Mouse (Mus musculus) neural tube, embryonic 11.5 days (tissue): ENCODE data around the gene Atp6v0b. TPM values are rescaled to one million over a fixed set of nuclear protein-coding genes. Genes with fewer than 3 reads are reported as not detected.

Experiments
- ATAC-seq: fragments of 200-750 bp; cut with Nextera tagmentation; 2 replicates; pipeline ENCODE4 v1.8.0; 2017; ENCODE audit warnings: moderate number of reproducible peaks, mild to moderate bottlenecking, moderate TSS enrichment, moderate library complexity; ENCODE audit not compliant: insufficient read depth, low FRiP score, low TSS enrichment
- DNase-seq: peaks from one replicate; pipeline ENCODE4 v3.0.0-alpha.2; 2015; ENCODE audit warnings: low spot score
- H3K27ac ChIP-seq: fragments of 300-500 bp; sonication (generic); 2 replicates; pipeline ENCODE4 v1.5.1; 2014; ENCODE audit warnings: low read depth, mild to moderate bottlenecking, low read length
- H3K27me3 ChIP-seq: fragments of 300-500 bp; sonication (generic); 2 replicates; pipeline ENCODE4 v1.6.1; 2014; ENCODE audit warnings: mild to moderate bottlenecking, low read length, mixed read lengths; ENCODE audit not compliant: control insufficient read depth, insufficient read depth
- H3K36me3 ChIP-seq: fragments of 300-500 bp; sonication (generic); 2 replicates; pipeline ENCODE4 v1.6.1; 2014; ENCODE audit warnings: mild to moderate bottlenecking, low read length, moderate library complexity, mixed read lengths; ENCODE audit not compliant: control insufficient read depth, insufficient read depth
- H3K4me1 ChIP-seq: fragments of 300-500 bp; sonication (generic); 2 replicates; pipeline ENCODE4 v1.6.1; 2014; ENCODE audit warnings: low read length, mixed read lengths; ENCODE audit not compliant: control insufficient read depth, insufficient read depth
- H3K4me2 ChIP-seq: fragments of 300-500 bp; sonication (generic); 2 replicates; pipeline ENCODE4 v1.6.1; 2014; ENCODE audit warnings: low read depth, mild to moderate bottlenecking, moderate library complexity
- H3K4me3 ChIP-seq: fragments of 300-500 bp; sonication (generic); 2 replicates; pipeline ENCODE4 v1.5.1; 2014; ENCODE audit warnings: low read depth, low read length
- H3K9ac ChIP-seq: fragments of 300-500 bp; sonication (generic); 2 replicates; pipeline ENCODE4 v1.6.1; 2014; ENCODE audit warnings: mild to moderate bottlenecking, low read length
- H3K9me3 ChIP-seq: fragments of 300-500 bp; sonication (generic); 2 replicates; pipeline ENCODE4 v1.6.1; 2016; ENCODE audit warnings: low read length; ENCODE audit not compliant: control insufficient read depth
- WGBS: fragments of 180-500 bp; shearing (Covaris S2); extraction: QIAGEN DNeasy Blood & Tissue Kit; methylation state at CpG from one replicate; pipeline ENCODE4 v1.1.7; 2014; 5-methylcytosine and 5-hydroxymethylcytosine counted together
- polyA plus RNA-seq: library from polyadenylated mRNA; unstranded; fragments of >200 nt; fragmentation: Nextera tagmentation; extraction: Ambion mirVana; gene quantifications from 2 replicates; pipeline ENCODE4 v1.2.1, GENCODE M21; 2014

Gene Atp6v0b
- polyA plus RNA-seq, 1 experiment from 2014 or later: 249 TPM

DNA sequence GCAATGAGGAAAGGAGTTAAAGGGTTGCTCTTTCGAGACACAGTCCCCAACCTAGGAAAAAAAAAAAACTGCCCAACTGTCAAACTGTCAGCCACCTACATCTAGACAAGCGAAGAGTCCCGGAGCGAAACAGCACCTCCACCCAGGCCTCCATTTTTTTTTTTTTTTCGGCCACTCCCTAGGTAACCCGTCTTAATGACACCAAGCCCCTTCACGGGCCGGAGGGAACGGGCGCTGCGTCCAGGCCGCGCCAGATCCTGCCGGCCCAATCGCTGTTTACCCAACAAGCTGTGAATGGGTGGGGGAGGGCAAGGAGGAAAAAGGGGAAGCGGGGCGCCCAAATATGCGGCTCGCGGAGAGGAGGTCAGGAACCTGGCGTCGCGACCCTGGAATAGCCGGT lies 489 bp downstream of the Atp6v0b start:
- Histone ChIP-seq H3K4me2 (peak overlapping the region; percentile 77), H3K27ac (no peak overlapping the region), H3K4me3 (peak overlapping the region; percentile 83), H3K9ac (peak overlapping the region; percentile 75), H3K27me3 (no peaks in the 10 kb centered on the region), H3K36me3 (peaks cover 3% of the 10 kb centered on the region; the same call in 1 of the 2 replicates), H3K4me1 (peaks cover 22% of the 10 kb centered on the region), H3K9me3 (no peaks in the 10 kb centered on the region)
- DNase-seq (no peak), ATAC-seq (0 out of 2 replicates have a peak, but pooled peaks have one; percentile 3)
- WGBS: 2% methylated on average over 24 of the region's 24 CpGs

DNA sequence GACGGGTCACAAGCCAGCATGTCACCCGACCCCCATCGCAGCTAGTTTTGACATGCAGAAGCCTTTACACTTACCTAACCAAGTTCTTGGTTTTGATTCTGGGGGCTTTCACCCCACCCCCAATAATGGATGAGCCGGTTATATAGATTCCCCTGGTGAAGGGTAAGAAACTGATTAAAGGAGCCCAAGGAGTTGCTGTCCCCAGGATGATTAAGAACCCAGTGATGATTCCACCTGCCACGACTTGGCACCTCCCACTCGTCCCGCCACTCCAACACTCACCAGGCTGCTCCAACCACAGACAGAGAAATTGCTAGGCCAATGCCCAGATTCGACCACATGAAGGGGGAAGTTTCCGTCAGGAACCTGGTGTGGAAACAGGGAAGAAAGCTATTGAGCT lies 1.1 kb downstream of the Atp6v0b start:
- no peak for DNase-seq
- peaks cover 20% of the 10 kb centered on the region for H3K4me1 ChIP-seq
- no peak overlapping the region for H3K9ac ChIP-seq
- no peak overlapping the region for H3K27ac ChIP-seq
- H3K4me2 ChIP-seq: peak overlapping the region; percentile 77
- H3K4me3 ChIP-seq: peak overlapping the region; percentile 83; the same call in 1 of the 2 replicates
- WGBS: 86% methylated on average over 9 of the region's 9 CpGs
- no peaks in the 10 kb centered on the region for H3K27me3 ChIP-seq
- ATAC-seq: no peak
- H3K9me3 ChIP-seq: no peaks in the 10 kb centered on the region
- peaks cover 3% of the 10 kb centered on the region; the same call in 1 of the 2 replicates for H3K36me3 ChIP-seq

DNA sequence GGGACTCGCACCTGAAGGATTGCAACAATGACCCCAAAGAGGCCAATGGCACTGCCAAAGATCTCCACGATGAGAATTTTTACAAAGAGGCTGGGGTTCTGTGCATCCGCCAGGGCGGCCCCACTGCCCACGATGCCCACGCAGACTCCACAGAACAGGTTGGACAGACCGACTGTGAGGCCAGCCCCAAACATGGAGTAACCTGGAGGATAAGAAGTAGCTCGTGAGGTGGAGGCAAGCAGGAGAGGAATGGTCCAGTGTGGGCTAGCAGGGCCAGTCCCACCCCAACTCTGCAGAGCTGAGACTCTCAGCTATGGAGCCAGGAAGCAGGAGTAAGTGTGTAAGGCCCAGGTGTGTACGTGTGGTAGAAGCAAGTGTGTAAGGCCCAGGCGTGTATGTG lies 2.0 kb downstream of the Atp6v0b start:
- no peak overlapping the region for H3K27ac ChIP-seq
- H3K9me3 ChIP-seq: no peaks in the 10 kb centered on the region
- peaks cover 3% of the 10 kb centered on the region; the same call in 1 of the 2 replicates for H3K36me3 ChIP-seq
- H3K27me3 ChIP-seq: no peaks in the 10 kb centered on the region
- ATAC-seq (no peak), DNase-seq (no peak)
- H3K4me2 ChIP-seq: no peak overlapping the region
- WGBS: 92% methylated on average over 10 of the region's 10 CpGs
- peaks cover 20% of the 10 kb centered on the region for H3K4me1 ChIP-seq
- no peak overlapping the region for H3K9ac ChIP-seq
- no peak overlapping the region for H3K4me3 ChIP-seq

DNA sequence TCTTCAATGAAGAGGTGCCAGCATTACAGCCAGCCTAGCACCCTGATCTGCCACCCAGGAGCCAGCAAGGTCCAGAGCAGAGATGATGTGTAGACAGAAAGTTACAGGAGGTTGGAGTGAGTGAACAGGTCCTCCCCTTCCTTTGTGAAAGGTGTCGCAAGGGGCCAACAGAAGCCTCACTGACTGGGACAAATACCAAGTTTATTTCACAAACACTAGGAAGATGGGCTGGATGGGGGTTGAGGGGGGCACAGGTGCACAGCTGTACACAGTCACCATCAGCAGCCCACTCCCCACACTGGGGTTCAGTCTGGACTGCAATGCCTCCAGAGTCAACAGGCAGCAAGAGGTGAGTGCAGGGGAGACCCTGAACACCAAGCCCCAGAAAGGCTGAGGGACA lies 3.0 kb downstream of the Atp6v0b start:
- WGBS: no CpG with 5 or more reads among the region's 1 CpGs
- Histone ChIP-seq H3K4me2 (peak overlapping the region; percentile 72; the same call in 1 of the 2 replicates), H3K9me3 (no peaks in the 10 kb centered on the region), H3K27ac (no peak overlapping the region), H3K9ac (peak overlapping the region; percentile 14; the same call in 1 of the 2 replicates), H3K4me3 (no peak overlapping the region; the same call in 1 of the 2 replicates), H3K27me3 (no peaks in the 10 kb centered on the region), H3K4me1 (peaks cover 20% of the 10 kb centered on the region), H3K36me3 (peaks cover 3% of the 10 kb centered on the region; the same call in 1 of the 2 replicates)
- DNase-seq (no peak), ATAC-seq (no peak)

DNA sequence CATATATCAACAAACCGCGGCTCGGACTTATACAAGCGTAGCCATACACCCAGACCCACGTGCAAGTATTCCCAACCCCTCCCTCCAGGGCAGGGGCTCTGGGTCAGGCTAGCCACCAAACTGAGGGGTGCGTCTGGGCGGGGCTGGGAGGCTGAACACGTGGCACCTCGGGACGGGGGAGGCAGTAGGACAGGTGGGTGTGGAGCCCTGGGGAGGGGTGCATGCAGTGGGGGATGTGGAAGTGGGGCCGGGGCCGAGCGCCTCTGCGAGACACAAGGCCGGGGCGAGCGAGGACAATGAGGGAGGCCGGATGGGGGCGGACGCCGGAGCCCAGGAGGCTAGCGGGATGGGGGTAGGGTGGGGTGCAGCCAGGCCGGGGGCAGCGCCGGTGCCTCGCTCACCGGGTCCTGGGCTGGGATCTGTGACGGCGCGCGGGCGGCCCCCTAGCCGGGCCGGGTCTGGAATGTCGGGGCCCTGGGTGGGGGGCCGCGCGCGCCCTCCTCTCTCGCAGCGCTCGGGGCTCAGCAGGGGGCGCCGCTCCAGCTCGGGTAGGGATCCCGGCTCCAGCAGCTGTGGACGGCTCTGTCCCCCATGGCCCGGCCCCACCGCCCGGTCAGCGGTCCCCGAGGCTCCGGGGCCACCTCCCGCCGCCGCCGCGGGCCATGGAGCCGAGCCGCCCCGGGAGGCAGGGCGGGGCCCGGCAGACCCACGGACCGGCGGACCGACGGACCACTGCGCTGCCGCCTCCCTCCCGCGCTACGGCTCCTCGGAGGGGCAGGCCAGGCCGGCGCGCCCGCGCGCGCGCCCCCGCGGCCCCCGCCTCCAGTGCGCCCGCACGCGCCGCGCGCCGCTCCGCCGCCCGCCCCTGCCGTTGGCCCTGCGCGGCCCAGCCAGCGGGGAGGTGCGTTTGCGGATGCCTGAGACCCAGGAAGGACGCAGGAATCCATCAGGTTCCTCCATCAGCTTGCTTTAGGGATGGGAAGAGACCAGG lies 4.1 kb downstream of the Atp6v0b start, which contains the start of gene B4galt2:
Gene B4galt2 (minus strand): TSS at position 787 of the 991 bp plus-strand sequence.
- Histone ChIP-seq H3K27me3 (no peaks in the 10 kb centered on the region), H3K9ac (peak within 1 kb of the TSS; percentile 88), H3K4me2 (peak within 1 kb of the TSS; percentile 72), H3K4me1 (peaks cover 23% of the 10 kb centered on the region), H3K27ac (peak within 1 kb of the TSS; percentile 63; the same call in 1 of the 2 replicates), H3K9me3 (no peaks in the 10 kb centered on the region), H3K4me3 (peak within 1 kb of the TSS; percentile 80), H3K36me3 (peaks cover 6% of the 10 kb centered on the region)
- peak; percentile 48 for ATAC-seq
- under 1% methylated on average over 81 of the region's 103 CpGs for WGBS
- peak; percentile 77 for DNase-seq

DNA sequence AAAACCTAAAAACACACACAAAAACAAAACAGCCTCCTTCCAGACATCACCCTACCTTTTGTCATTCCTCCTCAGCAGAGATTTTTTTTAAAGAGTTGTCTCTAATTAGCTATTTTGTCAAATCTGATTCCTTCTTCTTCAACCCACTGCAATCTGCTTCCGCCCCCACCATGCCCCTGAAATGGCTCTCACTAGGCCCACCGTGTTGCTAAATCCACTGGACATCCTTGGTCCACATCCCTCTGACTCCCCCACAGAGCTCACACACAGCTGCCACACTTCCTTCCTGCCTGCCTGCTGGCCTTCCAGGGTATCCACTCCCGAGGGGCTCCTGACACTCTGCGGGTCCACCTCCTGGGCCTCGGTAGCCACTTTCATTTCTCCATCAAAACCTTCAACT lies 8.4 kb downstream of the Atp6v0b start:
- no peaks in the 10 kb centered on the region for H3K9me3 ChIP-seq
- 84% methylated on average over 5 of the region's 5 CpGs for WGBS
- H3K4me3 ChIP-seq: no peak overlapping the region
- no peak overlapping the region for H3K27ac ChIP-seq
- no peak overlapping the region for H3K4me2 ChIP-seq
- peaks cover 12% of the 10 kb centered on the region for H3K4me1 ChIP-seq
- DNase-seq (no peak), ATAC-seq (no peak)
- no peaks in the 10 kb centered on the region for H3K27me3 ChIP-seq
- H3K9ac ChIP-seq: no peak overlapping the region
- peaks cover 15% of the 10 kb centered on the region for H3K36me3 ChIP-seq

DNA sequence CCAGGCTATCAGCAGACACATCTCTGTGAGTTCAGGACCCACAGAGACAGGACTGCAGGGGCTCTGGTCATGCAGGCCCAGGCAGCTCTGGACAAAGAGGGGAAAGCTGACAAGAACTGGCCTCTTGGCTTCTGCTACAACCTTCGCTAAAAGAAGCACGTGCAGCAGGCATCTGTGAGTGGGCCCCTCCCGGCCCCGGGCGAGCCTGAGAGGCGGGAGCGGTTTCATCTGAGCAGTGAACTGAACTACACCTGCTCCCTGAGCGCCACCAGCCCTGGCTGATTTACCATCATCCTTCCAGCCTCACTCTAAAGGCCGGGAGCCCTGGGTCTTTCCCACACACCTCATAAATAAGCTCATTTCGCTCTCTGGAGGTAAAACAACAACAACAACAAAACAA lies 8.8 kb downstream of the Atp6v0b start:
- Histone ChIP-seq H3K36me3 (peaks cover 15% of the 10 kb centered on the region), H3K9ac (no peak overlapping the region), H3K27me3 (no peaks in the 10 kb centered on the region), H3K4me1 (peaks cover 8% of the 10 kb centered on the region), H3K4me3 (no peak overlapping the region), H3K4me2 (no peak overlapping the region), H3K9me3 (no peaks in the 10 kb centered on the region), H3K27ac (no peak overlapping the region)
- 70% methylated on average over 10 of the region's 10 CpGs for WGBS
- ATAC-seq (no peak), DNase-seq (no peak)

DNA sequence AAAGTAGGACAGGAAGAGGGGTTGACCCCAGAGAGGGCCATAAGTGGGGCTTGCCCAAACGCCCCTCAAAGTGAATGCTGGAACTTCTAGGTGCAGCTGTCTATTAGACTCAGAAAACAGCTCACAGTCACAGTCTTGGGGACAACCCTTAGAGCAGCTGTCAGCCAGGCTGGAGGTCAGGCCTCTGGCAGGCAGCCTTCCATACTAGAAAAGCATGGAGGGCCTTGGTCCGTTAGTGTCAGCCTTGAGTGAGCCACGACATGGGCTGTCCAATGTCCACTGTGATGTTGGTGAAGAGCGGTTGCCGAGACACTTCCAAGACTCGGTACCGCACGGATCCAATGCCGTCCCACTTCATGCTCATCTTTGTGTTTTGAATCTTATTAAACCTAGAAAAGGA lies 13.5 kb downstream of the Atp6v0b start:
- Histone ChIP-seq H3K27me3 (no peaks in the 10 kb centered on the region), H3K9me3 (no peaks in the 10 kb centered on the region), H3K4me2 (no peak overlapping the region), H3K27ac (no peak overlapping the region), H3K36me3 (peaks cover 13% of the 10 kb centered on the region), H3K4me3 (no peak overlapping the region), H3K9ac (no peak overlapping the region), H3K4me1 (peaks cover 9% of the 10 kb centered on the region; the same call in 1 of the 2 replicates)
- no peak for ATAC-seq
- DNase-seq: no peak
- 92% methylated on average over 9 of the region's 9 CpGs for WGBS
